Mouse (Mus musculus) adrenal gland, postnatal 25 days (tissue): ENCODE results near the gene Abi3bp. TPM values are rescaled to one million over a fixed set of nuclear protein-coding genes. Genes with fewer than 3 reads are reported as not detected.

ENCODE experiments used
- DNase-seq: peaks from one replicate; pipeline ENCODE4 v3.0.0; 2021; ENCODE audit warnings: mixed read lengths
- total RNA-seq: library from RNA; stranded (reverse); gene quantifications from 2 replicates; pipeline ENCODE4 v1.2.3, GENCODE M21; 2021

The Abi3bp gene
- total RNA-seq, 1 experiment from 2014 or later, result 4.2 TPM

GRCm38 (mm10) chr16:56686747-56687146, 209.1 kb downstream of the Abi3bp start:
- no peak for DNase-seq

GRCm38 (mm10) chr16:56690715-56691114, 213.0 kb downstream of the Abi3bp start:
- no peak for DNase-seq

- no peak for DNase-seq
Observed at GRCm38 (mm10) chr16:56696448-56696847, 218.8 kb downstream of the Abi3bp start.

- no peak for DNase-seq
Observed at GRCm38 (mm10) chr16:56700898-56701297, 223.2 kb downstream of the Abi3bp start.

GRCm38 (mm10) chr16:56705731-56706130, 228.1 kb downstream of the Abi3bp start:
- DNase-seq, result no peak

GRCm38 (mm10) chr16:56710071-56710470, 232.4 kb downstream of the Abi3bp start:
- no peak for DNase-seq

GRCm38 (mm10) chr16:56715608-56716007, 237.9 kb downstream of the Abi3bp start:
- no peak for DNase-seq

GRCm38 (mm10) chr16:56716557-56717179, 239.0 kb downstream of the Abi3bp start:
- peak; percentile 60 for DNase-seq

GRCm38 (mm10) chr16:56717224-56718200, 239.8 kb downstream of the Abi3bp start, which contains the start of gene Tfg:
Tfg (minus strand) TSS chr16:56717450.
- DNase-seq, result peak; percentile 100

GRCm38 (mm10) chr16:56719031-56719430, 241.4 kb downstream of the Abi3bp start:
- no peak for DNase-seq

GRCm38 (mm10) chr16:56722357-56722756, 244.7 kb downstream of the Abi3bp start:
- no peak for DNase-seq

- no peak for DNase-seq
Observed at GRCm38 (mm10) chr16:56724927-56725326, 247.2 kb downstream of the Abi3bp start.

GRCm38 (mm10) chr16:56729060-56729459, 251.4 kb downstream of the Abi3bp start:
- DNase-seq, result no peak

Other genes with a start within 250 kb of the Abi3bp start
- gene Tfg, start 239.6 kb downstream of the Abi3bp start, total RNA-seq, result 66.0 and 79.1 TPM in 2 replicates